Mouse (Mus musculus) megakaryocyte, embryonic 14.5 days (primary cell): ENCODE data around the gene Gli3.

Experiments used
- FLI1 ChIP-seq: IDR thresholded peaks from 2 replicates; pipeline ENCODE4 v1.6.1; 2012; ENCODE audit warnings: low read length, inconsistent platforms, mixed read lengths
- GATA1 ChIP-seq: IDR thresholded peaks from 3 replicates; pipeline ENCODE4 v1.6.1; 2012; ENCODE audit warnings: mixed read lengths, low read length, inconsistent platforms, borderline replicate concordance

GRCm38 (mm10) chr13:15599741-15600140 is 136.7 kb downstream of the Gli3 start:
- TF ChIP-seq GATA1 = no peak
- no peak for TF ChIP-seq FLI1
